Mouse (Mus musculus) kidney, adult 2 months (tissue): ENCODE results near the gene Tesmin. TPM values are rescaled to one million over a fixed set of nuclear protein-coding genes. Genes with fewer than 3 reads are reported as not detected.

Source experiments
- DNase-seq: peaks from one replicate; pipeline ENCODE4 v3.0.0; 2021
- H3K27ac ChIP-seq: fragments of 200-500 bp; 2 replicates; pipeline ENCODE4 v1.5.1; 2012; ENCODE audit warnings: low read depth, low read length, control low read depth, inconsistent platforms; ENCODE audit not compliant: insufficient read depth
- H3K27me3 ChIP-seq: fragments of 200-500 bp; replicated peaks from 2 replicates; pipeline ENCODE4 v1.6.1; 2012; ENCODE audit warnings: mild to moderate bottlenecking, moderate library complexity, low read length, inconsistent platforms; ENCODE audit not compliant: control insufficient read depth, insufficient read depth
- H3K36me3 ChIP-seq: fragments of 200-500 bp; 2 replicates; pipeline ENCODE4 v1.6.1; 2012; ENCODE audit warnings: mild to moderate bottlenecking, moderate library complexity, low read length, inconsistent platforms; ENCODE audit not compliant: control insufficient read depth, insufficient read depth
- H3K4me1 ChIP-seq: fragments of 200-500 bp; 2 replicates; pipeline ENCODE4 v1.6.1; 2011; ENCODE audit warnings: low read length; ENCODE audit not compliant: control insufficient read depth, insufficient read depth
- H3K4me3 ChIP-seq: fragments of 200-500 bp; 2 replicates; pipeline ENCODE4 v1.5.1; 2011; ENCODE audit warnings: mild to moderate bottlenecking, low read depth, low read length, control low read depth; ENCODE audit not compliant: insufficient read depth
- CTCF ChIP-seq: fragments of 200-500 bp; conservative IDR thresholded peaks from 2 replicates; pipeline ENCODE4 v1.5.1; 2011; ENCODE audit warnings: low read depth, mild to moderate bottlenecking, control low read depth, low read length, moderate library complexity, mixed read lengths; ENCODE audit not compliant: insufficient read depth, insufficient read length
- POLR2A ChIP-seq: fragments of 200-500 bp; IDR thresholded peaks from one replicate; pipeline ENCODE4 v1.6.1; 2011; ENCODE audit warnings: low read depth, low read length, control low read depth
- WGBS: fragments of 180-500 bp; shearing (Covaris S2); methylation state at CpG from one replicate; pipeline ENCODE4 v1.1.7; 2018; 5-methylcytosine and 5-hydroxymethylcytosine counted together
- polyA plus RNA-seq: library from polyadenylated mRNA; depleted of rRNA; stranded (reverse); fragments of >200 nt; gene quantifications from 2 replicates; pipeline ENCODE4 v1.2.3, GENCODE M21; 2012

Gene Tesmin
- polyA plus RNA-seq, 1 experiment = 0.25 TPM

- 68% methylated on average over 1 of the region's 1 CpGs for WGBS
- H3K4me1 ChIP-seq = no peaks in the 10 kb centered on the region
- DNase-seq = no peak
- no peaks in the 10 kb centered on the region for H3K27me3 ChIP-seq
- no peak overlapping the region for H3K4me3 ChIP-seq
- no peak overlapping the region for H3K27ac ChIP-seq
- H3K36me3 ChIP-seq = no peaks in the 10 kb centered on the region
- no peak for TF ChIP-seq CTCF
- no peak for TF ChIP-seq POLR2A
Observed at GRCm38 (mm10) chr19:3405531-3406281, 17.0 kb downstream of the Tesmin start.

- TF ChIP-seq POLR2A = no peak
- TF ChIP-seq CTCF = no peak
- Histone ChIP-seq H3K27ac (no peak within 1 kb of the TSS), H3K4me3 (no peak within 1 kb of the TSS), H3K36me3 (no peaks in the 10 kb centered on the region), H3K27me3 (no peaks in the 10 kb centered on the region), H3K4me1 (0 out of 2 replicates have a peak, but pooled peaks cover 3% of the 10 kb centered on the region)
- peak; percentile 11 for DNase-seq
- 3% methylated on average over 37 of the region's 37 CpGs for WGBS
Observed at GRCm38 (mm10) chr19:3414268-3414733, 25.6 kb downstream of the Tesmin start, which contains the start of gene Gal. Gene Gal, minus strand, starts transcription at chr19:3414544.

GRCm38 (mm10) chr19:3419251-3419650, 30.6 kb downstream of the Tesmin start:
- Histone ChIP-seq H3K27ac (no peak overlapping the region), H3K36me3 (no peaks in the 10 kb centered on the region), H3K4me1 (no peaks in the 10 kb centered on the region), H3K4me3 (no peak overlapping the region), H3K27me3 (no peaks in the 10 kb centered on the region)
- 43% methylated on average over 5 of the region's 5 CpGs for WGBS
- TF ChIP-seq POLR2A (no peak), CTCF (no peak)
- no peak for DNase-seq

- Histone ChIP-seq H3K27me3 (no peaks in the 10 kb centered on the region), H3K4me1 (no peaks in the 10 kb centered on the region), H3K4me3 (no peak overlapping the region), H3K36me3 (no peaks in the 10 kb centered on the region), H3K27ac (no peak overlapping the region)
- no peak for DNase-seq
- WGBS = 55% methylated on average over 6 of the region's 6 CpGs
- TF ChIP-seq POLR2A = no peak
- no peak for TF ChIP-seq CTCF
Observed at GRCm38 (mm10) chr19:3422488-3422887, 33.8 kb downstream of the Tesmin start.

- Histone ChIP-seq H3K27me3 (no peaks in the 10 kb centered on the region), H3K4me1 (no peaks in the 10 kb centered on the region), H3K27ac (no peak overlapping the region), H3K36me3 (no peaks in the 10 kb centered on the region), H3K4me3 (no peak overlapping the region)
- DNase-seq = no peak
- TF ChIP-seq CTCF (no peak), POLR2A (no peak)
- 50% methylated on average over 4 of the region's 4 CpGs for WGBS
Observed at GRCm38 (mm10) chr19:3422981-3423380, 34.3 kb downstream of the Tesmin start.

- no peak overlapping the region for H3K4me3 ChIP-seq
- TF ChIP-seq CTCF (no peak), POLR2A (no peak)
- H3K4me1 ChIP-seq = no peaks in the 10 kb centered on the region
- no peak for DNase-seq
- 77% methylated on average over 2 of the region's 2 CpGs for WGBS
- H3K36me3 ChIP-seq = no peaks in the 10 kb centered on the region
- H3K27me3 ChIP-seq = no peaks in the 10 kb centered on the region
- no peak overlapping the region for H3K27ac ChIP-seq
Observed at GRCm38 (mm10) chr19:3424214-3424613, 35.6 kb downstream of the Tesmin start.

GRCm38 (mm10) chr19:3428057-3428830, 39.6 kb downstream of the Tesmin start:
- H3K4me1 ChIP-seq = no peaks in the 10 kb centered on the region
- no peaks in the 10 kb centered on the region for H3K27me3 ChIP-seq
- H3K27ac ChIP-seq = no peak overlapping the region
- 80% methylated on average over 15 of the region's 15 CpGs for WGBS
- no peak overlapping the region for H3K4me3 ChIP-seq
- no peaks in the 10 kb centered on the region for H3K36me3 ChIP-seq
- no peak for DNase-seq
- TF ChIP-seq CTCF = no peak
- no peak for TF ChIP-seq POLR2A
